Mouse (Mus musculus) spleen, adult 2 months (tissue): ENCODE results near the gene Creg2.

ENCODE experiments used
- CTCF ChIP-seq: fragments of 200-500 bp; IDR thresholded peaks from 2 replicates; pipeline ENCODE4 v1.5.1; 2011; ENCODE audit warnings: mild to moderate bottlenecking, inconsistent platforms; ENCODE audit not compliant: insufficient read depth, insufficient read length, insufficient replicate concordance; ENCODE audit errors: extremely low read depth
- POLR2A ChIP-seq: fragments of 200-500 bp; IDR thresholded peaks from 2 replicates; pipeline ENCODE4 v1.6.1; 2011; ENCODE audit warnings: low read depth, low read length, inconsistent platforms

- no peak for TF ChIP-seq POLR2A
- no peak for TF ChIP-seq CTCF
These were observed 19.1 kb upstream of the Creg2 start for GRCm38 (mm10) chr1:39670211-39670935.
